Mouse (Mus musculus) liver, embryonic 14.5 days (tissue): Measurements from ENCODE around the gene Dock1.

Experiments used
- CTCF ChIP-seq: IDR thresholded peaks from 2 replicates; pipeline ENCODE4 v1.5.1; 2016; ENCODE audit warnings: antibody characterized with exemption, low read depth, control low read depth
- EP300 ChIP-seq: IDR thresholded peaks from 2 replicates; pipeline ENCODE4 v1.6.1; 2016; ENCODE audit warnings: antibody characterized with exemption, low read depth

GRCm38 (mm10) chr7:134872511-134872910, 202.1 kb downstream of the Dock1 start:
- no peak for TF ChIP-seq CTCF
- no peak for TF ChIP-seq EP300
